Mouse (Mus musculus) kidney, embryonic 16.5 days (tissue): Measurements from ENCODE around the gene Ankrd33b. TPM values are rescaled to one million over a fixed set of nuclear protein-coding genes. Genes with fewer than 3 reads are reported as not detected.
A peak's percentile ranks its signal among the peaks of the same experiment; 100 is the strongest.

Experiments used
- ATAC-seq: fragments of 200-750 bp; cut with Nextera tagmentation; 2 replicates; pipeline ENCODE4 v1.8.0; 2017; ENCODE audit warnings: moderate TSS enrichment; ENCODE audit not compliant: low FRiP score, low TSS enrichment
- H3K27ac ChIP-seq: fragments of 300-500 bp; sonication (generic); 2 replicates; pipeline ENCODE4 v1.5.1; 2014; ENCODE audit warnings: low read length
- H3K27me3 ChIP-seq: fragments of 300-500 bp; sonication (generic); 2 replicates; pipeline ENCODE4 v1.6.1; 2014; ENCODE audit warnings: low read length, control low read depth, mixed read lengths; ENCODE audit not compliant: insufficient read depth
- H3K36me3 ChIP-seq: fragments of 300-500 bp; sonication (generic); 2 replicates; pipeline ENCODE4 v1.6.1; 2014; ENCODE audit warnings: low read length, control low read depth, mixed read lengths; ENCODE audit not compliant: insufficient read depth
- H3K4me1 ChIP-seq: fragments of 300-500 bp; sonication (generic); 2 replicates; pipeline ENCODE4 v1.6.1; 2014; ENCODE audit warnings: low read length, control low read depth, mixed read lengths; ENCODE audit not compliant: insufficient read depth
- H3K4me2 ChIP-seq: fragments of 300-500 bp; sonication (generic); replicated peaks from 2 replicates; pipeline ENCODE4 v1.6.1; 2014; ENCODE audit warnings: low read depth, low read length
- H3K4me3 ChIP-seq: fragments of 300-500 bp; sonication (generic); 2 replicates; pipeline ENCODE4 v1.5.1; 2014; ENCODE audit warnings: mild to moderate bottlenecking, low read length
- H3K9ac ChIP-seq: fragments of 300-500 bp; sonication (generic); replicated peaks from 2 replicates; pipeline ENCODE4 v1.6.1; 2014; ENCODE audit warnings: low read length
- H3K9me3 ChIP-seq: fragments of 300-500 bp; sonication (generic); 2 replicates; pipeline ENCODE4 v1.6.1; 2016; ENCODE audit warnings: low read length, control low read depth
- WGBS: fragments of 180-500 bp; shearing (Covaris S2); extraction: QIAGEN DNeasy Blood & Tissue Kit; methylation state at CpG from one replicate; pipeline ENCODE4 v1.1.7; 2014; 5-methylcytosine and 5-hydroxymethylcytosine counted together
- polyA plus RNA-seq: library from polyadenylated mRNA; unstranded; fragments of >200 nt; fragmentation: Nextera tagmentation; extraction: Ambion mirVana; gene quantifications from 2 replicates; pipeline ENCODE4 v1.2.1, GENCODE M21; 2015

Gene Ankrd33b
- polyA plus RNA-seq, 1 experiment from 2014 or later = 8.5 TPM

- Histone ChIP-seq H3K4me1 (peaks cover 4% of the 10 kb centered on the region), H3K9me3 (no peaks in the 10 kb centered on the region), H3K27me3 (no peaks in the 10 kb centered on the region), H3K9ac (no peak overlapping the region), H3K27ac (no peak overlapping the region), H3K4me2 (no peak overlapping the region), H3K36me3 (no peaks in the 10 kb centered on the region), H3K4me3 (no peak overlapping the region)
- no peak for ATAC-seq
- 95% methylated on average over 3 of the region's 3 CpGs for WGBS
Measured at GRCm38 (mm10) chr15:31317056-31317805, 50.3 kb downstream of the Ankrd33b start.

- peak; percentile 81 for ATAC-seq
- Histone ChIP-seq H3K27me3 (no peaks in the 10 kb centered on the region), H3K36me3 (no peaks in the 10 kb centered on the region), H3K4me1 (peaks cover 7% of the 10 kb centered on the region), H3K4me2 (no peak overlapping the region), H3K9ac (no peak overlapping the region), H3K27ac (no peak overlapping the region), H3K9me3 (no peaks in the 10 kb centered on the region), H3K4me3 (no peak overlapping the region)
- WGBS = 3% methylated on average over 5 of the region's 5 CpGs
Measured at GRCm38 (mm10) chr15:31315630-31316231, 51.8 kb downstream of the Ankrd33b start.

- 55% methylated on average over 2 of the region's 2 CpGs for WGBS
- ATAC-seq = peak; percentile 81
- Histone ChIP-seq H3K4me1 (peaks cover 7% of the 10 kb centered on the region), H3K4me2 (no peak overlapping the region), H3K9me3 (no peaks in the 10 kb centered on the region; the same call in 1 of the 2 replicates), H3K27me3 (no peaks in the 10 kb centered on the region), H3K4me3 (no peak overlapping the region), H3K27ac (no peak overlapping the region), H3K9ac (no peak overlapping the region), H3K36me3 (no peaks in the 10 kb centered on the region)
Measured at GRCm38 (mm10) chr15:31312001-31312400, 55.5 kb downstream of the Ankrd33b start.

GRCm38 (mm10) chr15:31309526-31309925, 58.0 kb downstream of the Ankrd33b start:
- Histone ChIP-seq H3K4me2 (no peak overlapping the region), H3K9ac (no peak overlapping the region), H3K4me3 (no peak overlapping the region), H3K27ac (no peak overlapping the region), H3K4me1 (peaks cover 7% of the 10 kb centered on the region), H3K27me3 (no peaks in the 10 kb centered on the region), H3K9me3 (no peaks in the 10 kb centered on the region; the same call in 1 of the 2 replicates), H3K36me3 (no peaks in the 10 kb centered on the region)
- 76% methylated on average over 15 of the region's 15 CpGs for WGBS
- ATAC-seq = no peak

- no peak overlapping the region for H3K4me2 ChIP-seq
- WGBS = 90% methylated on average over 4 of the region's 4 CpGs
- no peaks in the 10 kb centered on the region; the same call in 1 of the 2 replicates for H3K4me1 ChIP-seq
- H3K27ac ChIP-seq = no peak overlapping the region
- no peaks in the 10 kb centered on the region; the same call in 1 of the 2 replicates for H3K9me3 ChIP-seq
- H3K9ac ChIP-seq = no peak overlapping the region
- H3K36me3 ChIP-seq = no peaks in the 10 kb centered on the region
- H3K27me3 ChIP-seq = no peaks in the 10 kb centered on the region
- no peak for ATAC-seq
- H3K4me3 ChIP-seq = no peak overlapping the region
Measured at GRCm38 (mm10) chr15:31306726-31307125, 60.8 kb downstream of the Ankrd33b start.

GRCm38 (mm10) chr15:31305181-31305580, 62.3 kb downstream of the Ankrd33b start:
- 59% methylated on average over 6 of the region's 6 CpGs for WGBS
- no peaks in the 10 kb centered on the region; the same call in 1 of the 2 replicates for H3K4me1 ChIP-seq

GRCm38 (mm10) chr15:31304302-31304701, 63.2 kb downstream of the Ankrd33b start:
- WGBS = 86% methylated on average over 3 of the region's 3 CpGs

More at GRCm38 (mm10) chr15:31305181-31305580, 62.3 kb downstream of the Ankrd33b start:
- Histone ChIP-seq H3K27me3 (no peaks in the 10 kb centered on the region), H3K9me3 (no peaks in the 10 kb centered on the region; the same call in 1 of the 2 replicates), H3K4me2 (no peak overlapping the region), H3K9ac (no peak overlapping the region), H3K36me3 (no peaks in the 10 kb centered on the region), H3K27ac (no peak overlapping the region), H3K4me3 (no peak overlapping the region)
- ATAC-seq = no peak

GRCm38 (mm10) chr15:31302293-31302990, 65.1 kb downstream of the Ankrd33b start:
- H3K9me3 ChIP-seq = no peaks in the 10 kb centered on the region
- H3K4me2 ChIP-seq = no peak overlapping the region
- WGBS = 48% methylated on average over 12 of the region's 12 CpGs
- no peaks in the 10 kb centered on the region for H3K36me3 ChIP-seq
- peaks cover 10% of the 10 kb centered on the region for H3K27me3 ChIP-seq
- peaks cover 11% of the 10 kb centered on the region for H3K4me1 ChIP-seq
- no peak overlapping the region for H3K9ac ChIP-seq
- ATAC-seq = no peak
- no peak overlapping the region for H3K27ac ChIP-seq
- H3K4me3 ChIP-seq = no peak overlapping the region

More at GRCm38 (mm10) chr15:31304302-31304701, 63.2 kb downstream of the Ankrd33b start:
- Histone ChIP-seq H3K4me1 (peaks cover 5% of the 10 kb centered on the region; the same call in 1 of the 2 replicates), H3K36me3 (no peaks in the 10 kb centered on the region), H3K9ac (no peak overlapping the region), H3K27ac (no peak overlapping the region), H3K27me3 (no peaks in the 10 kb centered on the region), H3K4me2 (no peak overlapping the region), H3K9me3 (no peaks in the 10 kb centered on the region), H3K4me3 (no peak overlapping the region)
- no peak for ATAC-seq

GRCm38 (mm10) chr15:31299258-31299917, 68.1 kb downstream of the Ankrd33b start:
- no peak overlapping the region for H3K9ac ChIP-seq
- H3K27ac ChIP-seq = no peak overlapping the region
- 53% methylated on average over 6 of the region's 6 CpGs for WGBS
- H3K4me1 ChIP-seq = peaks cover 18% of the 10 kb centered on the region
- no peak overlapping the region for H3K4me2 ChIP-seq
- H3K27me3 ChIP-seq = peaks cover 31% of the 10 kb centered on the region
- no peak overlapping the region for H3K4me3 ChIP-seq
- ATAC-seq = no peak
- no peaks in the 10 kb centered on the region for H3K9me3 ChIP-seq
- no peaks in the 10 kb centered on the region for H3K36me3 ChIP-seq
